Mouse (Mus musculus): Measurements from ENCODE around the gene Ptprf.

DNA sequence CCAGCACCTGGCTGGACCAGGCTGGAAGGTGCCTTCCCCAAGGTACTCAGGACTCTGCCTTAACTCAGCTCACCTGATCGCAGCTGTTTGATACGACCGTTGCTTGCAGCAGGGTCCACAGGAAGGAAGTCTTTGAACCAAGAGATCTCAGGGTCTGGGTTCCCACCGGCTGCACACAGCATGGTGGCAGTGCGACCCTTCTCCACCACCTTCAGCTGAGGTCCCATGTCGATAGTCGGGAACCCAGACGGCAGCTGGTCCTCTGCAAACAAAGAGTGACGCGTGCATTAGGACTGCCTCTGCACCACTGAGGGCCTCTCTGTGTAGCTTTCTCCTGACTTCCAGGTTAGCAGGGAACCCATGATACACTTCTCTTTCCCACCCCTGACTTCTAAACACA is 33.8 kb downstream of the Ptprf start:
- TF ChIP-seq GATA1 (IDR thresholded peaks at IDR 0.05; ENCODE audit: low read length) (no peak), TAL1 (IDR thresholded peaks at IDR 0.05; ENCODE audit: low read length) (no peak)

Data from erythroblast, embryonic 14.5 days (primary cell).